Mouse (Mus musculus): ENCODE measurements around the gene Gm21518. TPM values are rescaled to one million over a fixed set of nuclear protein-coding genes. Genes with fewer than 3 reads are reported as not detected.
"Not testable (repeated sequence)": the region's sequence is repeated elsewhere in the genome, so short reads cannot be mapped to it uniquely, and the experiment has no call there.

Gm21518 gene
- not detected in 2 replicates for polyA plus RNA-seq (2015; fragmentation: Nextera tagmentation; extraction: Ambion mirVana)

- H3K36me3 ChIP-seq (ENCODE audit: control insufficient read depth, insufficient read depth); ATAC-seq (replicated peaks; ENCODE audit: extremely low read depth, insufficient read depth, low FRiP score); H3K4me1 ChIP-seq (ENCODE audit: control insufficient read depth, insufficient read depth, low read length); H3K4me2 ChIP-seq (ENCODE audit: low read depth, low read length); H3K27ac ChIP-seq (ENCODE audit: low read length); H3K27me3 ChIP-seq (ENCODE audit: control insufficient read depth, insufficient read depth, low read length); H3K9me3 ChIP-seq (replicated peaks; ENCODE audit: control insufficient read depth, low read length); H3K4me3 ChIP-seq (ENCODE audit: low read length); H3K9ac ChIP-seq (ENCODE audit: low read length): not testable (repeated sequence)
- no CpG with 5 or more reads among the region's 6 CpGs for WGBS
These were observed at the start of gene Gm21518 for GRCm38 (mm10) chrY:62190566-62190965. Gm21518 (plus strand) TSS chrY:62190866.
